Mouse (Mus musculus) spleen, adult 2 months (tissue): ENCODE measurements around the gene Grip1.

Source experiments
- CTCF ChIP-seq: fragments of 200-500 bp; IDR thresholded peaks from 2 replicates; pipeline ENCODE4 v1.5.1; 2011; ENCODE audit warnings: mild to moderate bottlenecking, inconsistent platforms; ENCODE audit not compliant: insufficient read depth, insufficient read length, insufficient replicate concordance; ENCODE audit errors: extremely low read depth
- POLR2A ChIP-seq: fragments of 200-500 bp; IDR thresholded peaks from 2 replicates; pipeline ENCODE4 v1.6.1; 2011; ENCODE audit warnings: low read depth, low read length, inconsistent platforms

DNA sequence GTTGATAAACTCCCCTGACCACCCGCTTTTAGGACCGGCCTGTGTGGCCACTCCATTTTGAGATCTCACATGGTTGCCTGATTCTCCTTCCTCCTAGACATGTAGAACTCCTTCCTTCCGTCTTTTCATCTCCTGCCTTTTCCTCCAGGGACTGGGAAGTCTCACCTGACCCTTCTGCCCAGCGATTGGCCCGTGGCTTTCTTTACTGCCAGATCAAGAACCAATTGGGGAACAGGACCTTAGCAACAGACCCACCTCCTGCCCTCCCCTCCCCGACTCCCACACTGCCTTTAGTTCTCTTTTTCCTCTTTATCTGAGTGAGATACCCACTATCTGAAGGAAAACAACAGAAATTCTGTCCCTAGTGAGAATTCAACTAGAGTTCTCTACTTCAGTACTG is 180.9 kb downstream of the Grip1 start:
- no peak for TF ChIP-seq POLR2A
- no peak for TF ChIP-seq CTCF
